ENCODE assay signal across 24 mouse cellular contexts in the genomic region with DNA sequence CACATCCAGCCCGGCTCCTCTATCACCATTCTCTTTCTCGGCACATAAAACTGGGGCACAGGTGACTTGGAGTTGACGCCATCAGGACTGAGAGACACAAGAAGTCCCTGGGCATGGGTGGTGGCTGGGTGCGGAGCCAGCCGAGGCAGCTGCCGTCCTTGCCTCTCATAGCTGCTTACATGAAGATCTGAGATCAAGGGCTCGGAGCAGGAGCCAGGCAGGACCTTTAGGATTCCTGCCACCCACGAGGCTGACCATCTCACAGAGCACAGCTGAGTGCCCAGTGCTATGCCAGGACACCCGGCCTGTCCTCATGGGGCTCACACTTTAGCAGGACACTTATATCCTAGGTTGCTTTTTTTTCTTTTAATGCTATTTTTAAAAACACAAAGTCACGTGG.
"Had no signal": no experiment of that assay in that cellular context is flagged by ENCODE, and none has a peak within 500 bp of the region (broad histone marks: within the 10 kb centered on the region; RNA-seq: fewer than 3 reads in every experiment).

No protein-coding gene starts in this region.

- H3K36me3 ChIP-seq: heart, embryonic 13.5 days; heart, embryonic 15.5 days; intestine, embryonic 15.5 days; limb, embryonic 13.5 days; limb, embryonic 15.5 days; liver, embryonic 12.5 days had no signal

- H3K27ac ChIP-seq: heart, embryonic 13.5 days; heart, embryonic 15.5 days; hindbrain, embryonic 14.5 days; intestine, embryonic 15.5 days; limb, embryonic 13.5 days; limb, embryonic 15.5 days; liver, embryonic 12.5 days; liver, embryonic 14.5 days had no signal

- H3K4me1 ChIP-seq: limb, embryonic 13.5 days; limb, embryonic 15.5 days; liver, embryonic 12.5 days had no signal

- H3K9ac ChIP-seq: heart, embryonic 13.5 days; heart, embryonic 15.5 days; hindbrain, embryonic 14.5 days; intestine, embryonic 15.5 days; limb, embryonic 13.5 days; limb, embryonic 15.5 days; liver, embryonic 12.5 days; liver, embryonic 14.5 days had no signal

- H3K4me3 ChIP-seq: heart, embryonic 13.5 days; heart, embryonic 15.5 days; intestine, embryonic 15.5 days; limb, embryonic 13.5 days; limb, embryonic 15.5 days; liver, embryonic 12.5 days had no signal

- ATAC-seq: hindbrain, embryonic 16.5 days; inflammation-experienced regulatory T-cells, adult 6 months; intestine, embryonic 15.5 days; intestine, postnatal 0 days; liver, embryonic 12.5 days had no signal

- H3K9me3 ChIP-seq: heart, embryonic 13.5 days; heart, embryonic 15.5 days; intestine, embryonic 15.5 days; limb, embryonic 13.5 days; limb, embryonic 15.5 days; liver, embryonic 12.5 days had no signal

- DNase-seq: heart, adult 18-20 months; heart, postnatal 14 days; heart, postnatal 36 days; kidney, adult 18-20 months; kidney, adult 8-10 months; kidney, postnatal 10 days; kidney, postnatal 25 days; kidney, postnatal 4 days; layer of hippocampus, adult 9-11 months; layer of hippocampus, postnatal 36 days; left cerebral cortex, postnatal 4 days; lung, adult 18-20 months had no signal

- H3K4me2 ChIP-seq: heart, embryonic 11.5 days; heart, embryonic 13.5 days; heart, embryonic 15.5 days; hindbrain, embryonic 14.5 days; intestine, embryonic 15.5 days; limb, embryonic 13.5 days; limb, embryonic 15.5 days; liver, embryonic 12.5 days had no signal

- H3K27me3 ChIP-seq: heart, embryonic 13.5 days; heart, embryonic 15.5 days; intestine, embryonic 15.5 days; limb, embryonic 13.5 days; limb, embryonic 15.5 days had no signal
